Mouse (Mus musculus): ENCODE data around the gene Nktr. TPM values are rescaled to one million over a fixed set of nuclear protein-coding genes. Genes with fewer than 3 reads are reported as not detected.
A peak's percentile ranks its signal among the peaks of the same experiment; 100 is the strongest.

Nktr gene
- polyA plus RNA-seq, 1 experiment from 2014 or later: 56.5 TPM

GRCm38 (mm10) chr9:121757432-121757831 is 38.5 kb downstream of the Nktr start:
- Histone ChIP-seq H3K4me1 (replicated peaks) (peaks cover 41% of the 10 kb centered on the region), H3K9me3 (no peaks in the 10 kb centered on the region), H3K4me2 (peak overlapping the region; percentile 87; the same call in 1 of the 2 replicates), H3K9ac (0 out of 2 replicates have a peak overlapping the region, but pooled peaks have one; percentile 97), H3K27ac (replicated peaks) (peak overlapping the region; percentile 46; the same call in 1 of the 2 replicates), H3K4me3 (no peak overlapping the region), H3K27me3 (no peaks in the 10 kb centered on the region), H3K36me3 (peaks cover 43% of the 10 kb centered on the region)
- WGBS: 76% methylated on average over 3 of the region's 3 CpGs
- no peak for ATAC-seq (ENCODE audit: low read depth)

DNA sequence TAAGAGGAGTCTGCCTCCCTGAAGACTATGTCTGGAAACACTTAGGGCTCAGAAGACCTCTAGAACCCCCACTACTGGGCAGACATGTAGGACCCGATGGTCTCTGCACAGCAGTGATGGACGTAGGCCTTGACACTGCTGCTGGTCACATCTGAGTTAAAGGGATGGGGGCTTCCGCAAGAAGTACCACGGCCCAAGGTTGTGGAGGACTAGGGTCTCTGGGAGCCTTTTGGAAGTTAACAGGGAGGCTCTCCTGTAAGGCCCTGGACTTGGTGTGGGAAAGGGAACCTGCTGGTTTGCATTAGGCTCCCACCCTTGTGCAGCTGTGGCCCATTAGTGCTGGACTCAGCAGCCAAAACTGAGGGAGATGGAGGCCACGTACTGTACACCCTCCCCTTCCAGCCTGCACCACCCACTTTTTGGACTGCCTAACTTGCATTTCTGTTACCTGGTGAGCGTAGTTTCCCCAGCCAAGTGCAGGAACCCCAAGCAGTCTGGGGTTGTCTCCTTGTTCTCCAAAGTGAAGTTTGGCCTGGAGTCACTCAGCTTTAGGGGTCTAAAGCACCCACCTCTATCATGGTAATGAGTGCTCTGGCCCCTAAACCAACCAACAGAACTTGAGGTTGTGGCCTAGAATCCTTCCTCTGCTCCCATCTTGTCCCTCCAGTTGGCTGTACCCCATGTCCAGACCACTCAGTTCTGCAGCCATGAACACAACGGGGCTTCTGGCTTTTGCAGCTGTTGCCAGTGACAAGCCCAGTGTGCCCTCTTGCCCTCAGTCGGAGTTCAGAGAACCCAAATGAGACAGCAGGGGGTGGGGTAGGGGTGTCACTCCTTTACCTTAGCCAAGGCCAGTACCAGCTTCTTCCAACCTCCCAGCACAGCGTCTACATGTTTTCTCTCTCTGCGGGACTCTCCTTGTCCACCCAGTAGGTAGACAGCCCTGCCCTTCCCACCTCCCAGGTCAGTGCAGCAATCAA is 39.2 kb downstream of the Nktr start:
- H3K36me3 ChIP-seq: peaks cover 45% of the 10 kb centered on the region
- peak overlapping the region; percentile 97 for H3K9ac ChIP-seq
- peak overlapping the region; percentile 92; the same call in 1 of the 2 replicates for H3K27ac ChIP-seq (replicated peaks)
- H3K4me2 ChIP-seq: peak overlapping the region; percentile 87
- WGBS: 57% methylated on average over 10 of the region's 10 CpGs
- H3K4me1 ChIP-seq (replicated peaks): peaks cover 43% of the 10 kb centered on the region
- ATAC-seq (ENCODE audit: low read depth): no peak
- H3K27me3 ChIP-seq: no peaks in the 10 kb centered on the region
- no peaks in the 10 kb centered on the region for H3K9me3 ChIP-seq
- H3K4me3 ChIP-seq: peak overlapping the region; percentile 91

DNA sequence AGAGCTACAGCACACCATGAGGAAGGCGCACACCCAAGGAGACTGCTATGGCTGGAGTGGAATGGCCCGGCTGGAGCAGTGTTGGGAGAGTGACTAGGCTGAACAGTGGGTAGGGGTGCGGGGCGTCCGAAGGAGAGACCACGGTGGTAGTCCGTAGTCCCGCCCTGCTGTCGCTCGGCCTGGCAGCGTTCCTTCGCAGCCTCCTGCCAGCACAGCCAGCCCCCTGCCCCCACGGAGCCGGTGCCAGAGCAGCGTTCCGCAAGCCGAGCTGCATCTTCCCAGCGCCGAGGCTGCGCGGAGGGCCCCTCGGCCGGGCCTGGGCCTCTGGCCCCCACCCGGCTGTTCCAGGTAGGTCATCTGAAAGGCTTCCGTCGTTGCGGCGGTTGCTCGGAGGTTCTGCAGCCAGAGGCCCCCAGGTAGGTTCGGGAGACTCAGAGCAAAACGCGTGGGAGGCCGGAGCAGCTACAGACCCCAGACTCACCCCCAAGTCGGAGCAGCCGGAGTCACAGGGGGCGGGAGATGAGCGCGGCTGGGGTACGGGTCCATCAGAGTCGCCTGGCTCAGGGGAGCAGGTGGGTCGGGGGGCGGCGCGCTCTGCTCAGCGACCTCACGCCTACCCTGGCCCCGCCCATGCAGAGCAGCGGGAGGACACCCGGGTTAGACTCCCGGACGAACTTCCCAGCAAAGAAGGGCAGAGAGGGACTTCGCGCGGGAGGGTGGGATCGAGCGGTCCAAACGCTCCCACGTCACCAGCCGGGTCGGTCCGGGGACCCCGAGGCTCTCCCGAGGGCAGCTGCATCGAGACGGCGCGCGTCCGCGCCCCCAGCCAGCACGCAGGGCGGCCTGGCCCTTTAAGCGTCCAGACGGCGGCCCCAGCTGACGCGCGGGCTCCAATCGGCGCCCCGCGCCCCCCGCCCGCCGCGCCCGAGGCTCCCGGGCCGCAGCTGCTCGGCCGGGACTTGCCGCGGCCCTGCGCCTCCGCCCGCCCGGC is 40.4 kb downstream of the Nktr start, which contains the start of gene Zfp651:
Zfp651 (plus strand) TSS at position 240 of the 991 bp plus-strand sequence.
- H3K36me3 ChIP-seq: peaks cover 47% of the 10 kb centered on the region
- peak; percentile 83 for ATAC-seq (ENCODE audit: low read depth)
- peak within 1 kb of the TSS; percentile 87 for H3K4me2 ChIP-seq
- H3K9me3 ChIP-seq: no peaks in the 10 kb centered on the region
- H3K27ac ChIP-seq (replicated peaks): peak within 1 kb of the TSS; percentile 92
- H3K9ac ChIP-seq: peak within 1 kb of the TSS; percentile 97
- H3K4me3 ChIP-seq: peak within 1 kb of the TSS; percentile 91
- H3K27me3 ChIP-seq: no peaks in the 10 kb centered on the region
- WGBS: under 1% methylated on average over 96 of the region's 97 CpGs
- peaks cover 43% of the 10 kb centered on the region for H3K4me1 ChIP-seq (replicated peaks)

GRCm38 (mm10) chr9:121760271-121761090 is 41.5 kb downstream of the Nktr start:
- peaks cover 47% of the 10 kb centered on the region for H3K36me3 ChIP-seq
- no peaks in the 10 kb centered on the region for H3K27me3 ChIP-seq
- H3K27ac ChIP-seq (replicated peaks): peak overlapping the region; percentile 92
- WGBS: under 1% methylated on average over 43 of the region's 43 CpGs
- peaks cover 43% of the 10 kb centered on the region for H3K4me1 ChIP-seq (replicated peaks)
- H3K9me3 ChIP-seq: no peaks in the 10 kb centered on the region
- H3K9ac ChIP-seq: peak overlapping the region; percentile 97
- peak overlapping the region; percentile 91 for H3K4me3 ChIP-seq
- ATAC-seq (ENCODE audit: low read depth): peak; percentile 42
- peak overlapping the region; percentile 87 for H3K4me2 ChIP-seq

GRCm38 (mm10) chr9:121761091-121761665 is 42.2 kb downstream of the Nktr start:
- no peaks in the 10 kb centered on the region for H3K9me3 ChIP-seq
- H3K4me2 ChIP-seq: peak overlapping the region; percentile 87
- no peaks in the 10 kb centered on the region for H3K27me3 ChIP-seq
- H3K4me3 ChIP-seq: peak overlapping the region; percentile 91
- no peak for ATAC-seq (ENCODE audit: low read depth)
- peak overlapping the region; percentile 92 for H3K27ac ChIP-seq (replicated peaks)
- H3K4me1 ChIP-seq (replicated peaks): peaks cover 43% of the 10 kb centered on the region
- H3K36me3 ChIP-seq: peaks cover 47% of the 10 kb centered on the region
- 52% methylated on average over 10 of the region's 10 CpGs for WGBS
- peak overlapping the region; percentile 97 for H3K9ac ChIP-seq

GRCm38 (mm10) chr9:121761787-121762186 is 42.8 kb downstream of the Nktr start:
- Histone ChIP-seq H3K27ac (replicated peaks) (0 out of 2 replicates have a peak overlapping the region, but pooled peaks have one; percentile 23), H3K4me1 (replicated peaks) (peaks cover 43% of the 10 kb centered on the region), H3K27me3 (no peaks in the 10 kb centered on the region), H3K9me3 (no peaks in the 10 kb centered on the region), H3K4me3 (0 out of 2 replicates have a peak overlapping the region, but pooled peaks have one; percentile 1), H3K4me2 (peak overlapping the region; percentile 87; the same call in 1 of the 2 replicates), H3K9ac (0 out of 2 replicates have a peak overlapping the region, but pooled peaks have one; percentile 97), H3K36me3 (peaks cover 50% of the 10 kb centered on the region)
- ATAC-seq (ENCODE audit: low read depth): no peak
- 66% methylated on average over 8 of the region's 8 CpGs for WGBS

GRCm38 (mm10) chr9:121762248-121762647 is 43.3 kb downstream of the Nktr start:
- WGBS: 88% methylated on average over 10 of the region's 10 CpGs
- H3K36me3 ChIP-seq: peaks cover 51% of the 10 kb centered on the region

DNA sequence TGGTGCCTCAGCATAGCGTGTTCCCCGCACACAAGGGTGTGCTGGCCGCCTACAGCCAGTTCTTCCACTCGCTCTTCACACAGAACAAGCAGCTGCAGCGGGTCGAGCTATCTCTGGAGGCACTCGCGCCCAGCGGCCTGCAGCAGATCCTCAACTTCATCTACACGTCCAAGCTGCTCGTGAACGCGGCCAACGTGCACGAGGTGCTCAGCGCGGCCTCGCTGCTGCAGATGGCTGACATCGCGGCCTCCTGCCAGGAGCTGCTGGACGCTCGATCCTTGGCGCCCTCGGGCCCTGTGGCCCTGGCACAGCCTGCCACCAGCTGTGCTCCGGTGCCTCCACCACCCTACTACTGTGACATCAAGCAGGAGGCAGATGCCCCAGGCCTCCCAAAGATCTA is 43.8 kb downstream of the Nktr start:
- Histone ChIP-seq H3K9me3 (no peaks in the 10 kb centered on the region), H3K4me3 (no peak overlapping the region), H3K4me2 (no peak overlapping the region), H3K4me1 (replicated peaks) (peaks cover 38% of the 10 kb centered on the region), H3K27me3 (no peaks in the 10 kb centered on the region), H3K27ac (replicated peaks) (no peak overlapping the region), H3K9ac (no peak overlapping the region), H3K36me3 (peaks cover 56% of the 10 kb centered on the region)
- ATAC-seq (ENCODE audit: low read depth): no peak
- WGBS: 80% methylated on average over 25 of the region's 25 CpGs

More at GRCm38 (mm10) chr9:121762248-121762647, 43.3 kb downstream of the Nktr start:
- Histone ChIP-seq H3K4me3 (no peak overlapping the region), H3K27me3 (no peaks in the 10 kb centered on the region), H3K4me2 (no peak overlapping the region), H3K9me3 (no peaks in the 10 kb centered on the region), H3K9ac (no peak overlapping the region), H3K27ac (replicated peaks) (no peak overlapping the region), H3K4me1 (replicated peaks) (peaks cover 43% of the 10 kb centered on the region)
- no peak for ATAC-seq (ENCODE audit: low read depth)

GRCm38 (mm10) chr9:121763716-121764115 is 44.7 kb downstream of the Nktr start:
- 92% methylated on average over 19 of the region's 19 CpGs for WGBS

DNA sequence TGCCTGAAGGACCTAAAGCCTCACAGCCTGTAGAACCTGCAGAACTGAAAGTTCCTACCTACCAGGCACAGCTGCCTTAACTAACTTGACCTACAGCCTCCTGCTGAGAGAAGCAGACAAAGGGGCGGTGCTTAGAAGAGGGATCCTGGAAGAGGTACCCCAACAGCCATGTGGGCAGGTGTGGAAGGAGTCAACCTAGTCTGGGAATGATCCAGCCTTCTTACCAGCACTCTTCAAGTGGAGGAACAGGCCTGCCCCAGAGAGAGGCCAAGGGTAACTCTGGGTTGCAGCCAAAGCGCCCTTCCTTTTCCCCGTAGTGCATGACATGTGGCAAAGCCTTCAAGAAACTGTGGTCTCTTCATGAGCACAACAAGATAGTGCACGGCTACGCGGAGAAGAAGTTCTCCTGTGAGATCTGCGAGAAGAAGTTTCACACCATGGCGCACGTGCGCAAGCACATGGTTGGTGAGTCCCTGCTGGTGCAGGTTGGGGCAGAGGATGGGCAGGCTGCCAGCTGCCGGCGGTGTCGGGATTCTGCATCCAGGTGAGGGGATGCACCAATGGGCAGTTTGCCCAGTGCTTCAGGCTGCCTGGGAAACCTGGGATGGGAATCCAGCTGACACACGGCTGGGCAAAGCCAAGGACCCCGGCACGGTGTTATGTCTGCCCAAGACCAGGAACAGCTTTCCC is 46.3 kb downstream of the Nktr start:
- Histone ChIP-seq H3K4me2 (no peak overlapping the region), H3K27ac (replicated peaks) (no peak overlapping the region), H3K4me3 (no peak overlapping the region), H3K9me3 (no peaks in the 10 kb centered on the region), H3K36me3 (peaks cover 71% of the 10 kb centered on the region), H3K4me1 (replicated peaks) (peaks cover 23% of the 10 kb centered on the region), H3K27me3 (no peaks in the 10 kb centered on the region), H3K9ac (no peak overlapping the region)
- 92% methylated on average over 16 of the region's 16 CpGs for WGBS
- no peak for ATAC-seq (ENCODE audit: low read depth)

More at GRCm38 (mm10) chr9:121763716-121764115, 44.7 kb downstream of the Nktr start:
- ATAC-seq (ENCODE audit: low read depth): no peak
- H3K27me3 ChIP-seq: no peaks in the 10 kb centered on the region
- no peak overlapping the region for H3K27ac ChIP-seq (replicated peaks)
- H3K4me3 ChIP-seq: no peak overlapping the region
- H3K4me2 ChIP-seq: no peak overlapping the region
- H3K9ac ChIP-seq: no peak overlapping the region
- no peaks in the 10 kb centered on the region for H3K9me3 ChIP-seq
- peaks cover 66% of the 10 kb centered on the region for H3K36me3 ChIP-seq
- H3K4me1 ChIP-seq (replicated peaks): peaks cover 29% of the 10 kb centered on the region

Measured in neural tube, embryonic 13.5 days (tissue).